Mouse (Mus musculus) limb, embryonic 14.5 days (tissue): Measurements from ENCODE around the gene Ngef. TPM values are rescaled to one million over a fixed set of nuclear protein-coding genes. Genes with fewer than 3 reads are reported as not detected.
A peak's percentile ranks its signal among the peaks of the same experiment; 100 is the strongest.

Experiments
- ATAC-seq: fragments of 200-750 bp; cut with Nextera tagmentation; 2 replicates; pipeline ENCODE4 v1.8.0; 2017; ENCODE audit warnings: low read depth, moderate number of reproducible peaks, moderate TSS enrichment; ENCODE audit not compliant: low FRiP score
- DNase-seq: peaks from one replicate; pipeline ENCODE4 v3.0.0-alpha.2; 2015; ENCODE audit warnings: low spot score
- H3K27ac ChIP-seq: fragments of 300-500 bp; sonication (generic); replicated peaks from 2 replicates; pipeline ENCODE4 v1.5.1; 2014; ENCODE audit warnings: low read depth, mild to moderate bottlenecking, low read length, moderate library complexity, mixed read lengths
- H3K27me3 ChIP-seq: fragments of 300-500 bp; sonication (generic); 2 replicates; pipeline ENCODE4 v1.6.1; 2014; ENCODE audit warnings: low read length, mixed read lengths; ENCODE audit not compliant: control insufficient read depth, insufficient read depth
- H3K36me3 ChIP-seq: fragments of 300-500 bp; sonication (generic); 2 replicates; pipeline ENCODE4 v1.6.1; 2014; ENCODE audit warnings: mild to moderate bottlenecking, low read length, moderate library complexity, mixed read lengths; ENCODE audit not compliant: control insufficient read depth, insufficient read depth
- H3K4me1 ChIP-seq: fragments of 300-500 bp; sonication (generic); 2 replicates; pipeline ENCODE4 v1.6.1; 2014; ENCODE audit warnings: antibody characterized with exemption, low read length, mixed read lengths; ENCODE audit not compliant: control insufficient read depth, insufficient read depth
- H3K4me2 ChIP-seq: fragments of 300-500 bp; sonication (generic); replicated peaks from 2 replicates; pipeline ENCODE4 v1.6.1; 2014; ENCODE audit warnings: low read depth, mild to moderate bottlenecking, low read length, moderate library complexity; ENCODE audit not compliant: severe bottlenecking
- H3K4me3 ChIP-seq: fragments of 300-500 bp; sonication (generic); replicated peaks from 2 replicates; pipeline ENCODE4 v1.5.1; 2014; ENCODE audit warnings: low read length
- H3K9ac ChIP-seq: fragments of 300-500 bp; sonication (generic); 2 replicates; pipeline ENCODE4 v1.6.1; 2014; ENCODE audit warnings: mild to moderate bottlenecking, low read depth, low read length, moderate library complexity; ENCODE audit not compliant: severe bottlenecking
- H3K9me3 ChIP-seq: fragments of 300-500 bp; sonication (generic); 2 replicates; pipeline ENCODE4 v1.6.1; 2016; ENCODE audit warnings: low read length; ENCODE audit not compliant: control insufficient read depth
- POLR2A ChIP-seq: fragments of 200-500 bp; IDR thresholded peaks from 2 replicates; pipeline ENCODE4 v1.8.0; 2012; ENCODE audit warnings: inconsistent platforms, mild to moderate bottlenecking, moderate library complexity, borderline replicate concordance; ENCODE audit not compliant: insufficient read depth, insufficient read length; ENCODE audit errors: extremely low read depth
- WGBS: fragments of 180-500 bp; shearing (Covaris S2); extraction: QIAGEN DNeasy Blood & Tissue Kit; methylation state at CpG from one replicate; pipeline ENCODE4 v1.1.7; 2014; 5-methylcytosine and 5-hydroxymethylcytosine counted together
- polyA plus RNA-seq, 2 experiments: library from polyadenylated mRNA; depleted of rRNA in 1 of 2; stranded (reverse) in 1 of 2; unstranded in 1 of 2; fragments of >200 nt; fragmentation: Nextera tagmentation in 1 of 2; extraction: Ambion mirVana in 1 of 2; gene quantifications; 2 replicates each; pipeline versions ENCODE4 v1.2.1 to v1.2.3; 2012 to 2014

Gene Ngef
- polyA plus RNA-seq, 2 experiments, result 1.0 to 1.8 TPM

DNA sequence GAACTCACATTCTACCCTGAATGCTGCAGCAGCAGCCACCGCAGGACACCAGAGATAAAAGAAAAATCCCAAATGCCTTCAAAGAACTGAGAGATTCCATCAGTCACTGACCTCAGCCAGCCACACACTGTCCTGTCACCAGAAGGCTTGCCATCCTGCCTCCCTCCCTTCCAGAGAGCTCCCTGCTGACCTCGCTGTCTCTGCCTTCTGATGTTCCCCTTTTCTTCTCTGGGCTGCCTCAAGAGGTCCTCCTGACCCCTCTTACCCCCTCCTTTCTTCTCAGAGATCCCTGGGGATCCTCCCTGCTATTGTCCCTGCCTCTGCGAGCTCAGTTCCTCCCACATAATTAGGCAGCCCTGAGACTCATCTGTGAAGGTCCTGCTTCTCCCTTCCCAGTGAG lies 7.2 kb upstream of the Ngef start:
- DNase-seq (no peak), ATAC-seq (no peak)
- no peak for TF ChIP-seq POLR2A

DNA sequence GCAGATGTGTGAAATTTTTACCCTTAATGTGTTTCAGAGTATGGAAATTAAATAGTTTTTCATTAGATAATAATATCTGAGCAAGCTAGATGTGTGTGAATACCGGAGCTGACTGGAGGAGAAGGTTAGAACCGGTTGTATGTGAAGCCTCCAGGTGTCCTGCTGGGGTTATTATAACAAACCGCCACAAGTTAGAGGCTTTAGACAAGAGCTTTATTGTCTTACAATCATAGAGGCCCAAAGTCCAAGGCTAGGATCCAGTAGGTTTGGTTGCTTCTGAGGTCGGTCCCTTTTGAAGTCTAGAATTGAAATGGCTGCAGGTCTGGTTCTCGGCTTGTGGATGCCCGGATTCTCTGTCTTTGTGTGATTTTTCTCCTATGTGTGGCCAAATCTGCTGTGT lies 5.3 kb upstream of the Ngef start:
- no peak overlapping the region for H3K4me3 ChIP-seq
- no peak overlapping the region for H3K27ac ChIP-seq
- no peaks in the 10 kb centered on the region for H3K27me3 ChIP-seq
- H3K9me3 ChIP-seq, result no peaks in the 10 kb centered on the region
- ATAC-seq (no peak), DNase-seq (no peak)
- WGBS, result 83% methylated on average over 6 of the region's 6 CpGs
- TF ChIP-seq POLR2A, result no peak
- H3K4me1 ChIP-seq, result peaks cover 9% of the 10 kb centered on the region
- H3K4me2 ChIP-seq, result no peak overlapping the region
- H3K9ac ChIP-seq, result no peak overlapping the region
- H3K36me3 ChIP-seq, result no peaks in the 10 kb centered on the region

More for the DNA sequence above, 7.2 kb upstream of the Ngef start:
- Histone ChIP-seq H3K27ac (no peak overlapping the region), H3K27me3 (no peaks in the 10 kb centered on the region), H3K4me3 (no peak overlapping the region), H3K36me3 (no peaks in the 10 kb centered on the region), H3K4me1 (no peaks in the 10 kb centered on the region), H3K4me2 (no peak overlapping the region), H3K9me3 (no peaks in the 10 kb centered on the region), H3K9ac (no peak overlapping the region)
- WGBS, result 9% methylated on average over 3 of the region's 3 CpGs

DNA sequence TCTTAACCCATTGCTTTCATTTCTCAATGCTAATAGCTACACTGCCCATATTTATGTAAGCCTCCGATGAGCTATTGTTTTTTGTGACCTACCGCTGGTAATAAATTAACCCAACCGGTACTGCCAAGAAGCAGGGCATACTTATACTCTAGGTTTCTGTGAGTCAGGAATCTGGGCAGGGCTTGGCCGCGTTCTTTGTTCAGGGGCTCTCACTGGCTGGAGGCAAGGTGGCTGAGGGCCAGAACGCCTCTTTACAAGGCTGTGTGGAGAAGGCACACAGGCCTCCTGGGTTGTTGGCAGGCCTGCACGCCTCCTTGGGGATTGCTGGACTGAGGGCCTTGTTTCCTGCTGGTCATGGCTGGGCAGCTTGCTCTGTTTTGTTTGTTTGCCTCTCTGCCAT lies 1.1 kb upstream of the Ngef start:
- Histone ChIP-seq H3K9me3 (no peaks in the 10 kb centered on the region), H3K36me3 (no peaks in the 10 kb centered on the region), H3K4me2 (no peak overlapping the region), H3K27me3 (no peaks in the 10 kb centered on the region), H3K27ac (no peak overlapping the region), H3K4me1 (peaks cover 9% of the 10 kb centered on the region), H3K4me3 (no peak overlapping the region), H3K9ac (no peak overlapping the region)
- TF ChIP-seq POLR2A, result no peak
- ATAC-seq (no peak), DNase-seq (peak; percentile 42)
- 47% methylated on average over 7 of the region's 7 CpGs for WGBS

DNA sequence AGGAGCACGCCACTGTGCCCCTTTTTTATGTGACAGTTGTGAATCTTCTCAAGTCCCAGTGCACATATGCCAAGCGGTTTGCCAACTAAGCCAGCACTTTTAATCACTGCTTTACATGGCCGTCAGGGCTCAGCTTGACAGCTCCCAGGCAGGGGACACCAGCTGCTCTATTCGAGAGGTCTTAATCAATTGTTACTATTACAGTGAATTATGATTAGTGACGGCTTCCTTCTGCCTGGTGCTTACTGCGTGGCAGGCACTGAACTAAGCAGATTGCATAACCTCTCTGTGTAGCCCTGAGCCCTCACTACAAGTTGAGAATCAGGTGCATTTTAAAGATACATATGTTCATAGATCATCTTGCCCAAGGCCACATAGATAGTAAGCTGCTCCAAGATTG lies 683 bp upstream of the Ngef start:
- no peak overlapping the region for H3K4me2 ChIP-seq
- H3K4me3 ChIP-seq, result no peak overlapping the region
- no peaks in the 10 kb centered on the region for H3K36me3 ChIP-seq
- H3K27ac ChIP-seq, result no peak overlapping the region
- no peaks in the 10 kb centered on the region for H3K9me3 ChIP-seq
- DNase-seq (no peak), ATAC-seq (no peak)
- no peak overlapping the region for H3K9ac ChIP-seq
- no peaks in the 10 kb centered on the region for H3K27me3 ChIP-seq
- peaks cover 9% of the 10 kb centered on the region for H3K4me1 ChIP-seq
- WGBS, result 57% methylated on average over 6 of the region's 6 CpGs
- TF ChIP-seq POLR2A, result no peak

DNA sequence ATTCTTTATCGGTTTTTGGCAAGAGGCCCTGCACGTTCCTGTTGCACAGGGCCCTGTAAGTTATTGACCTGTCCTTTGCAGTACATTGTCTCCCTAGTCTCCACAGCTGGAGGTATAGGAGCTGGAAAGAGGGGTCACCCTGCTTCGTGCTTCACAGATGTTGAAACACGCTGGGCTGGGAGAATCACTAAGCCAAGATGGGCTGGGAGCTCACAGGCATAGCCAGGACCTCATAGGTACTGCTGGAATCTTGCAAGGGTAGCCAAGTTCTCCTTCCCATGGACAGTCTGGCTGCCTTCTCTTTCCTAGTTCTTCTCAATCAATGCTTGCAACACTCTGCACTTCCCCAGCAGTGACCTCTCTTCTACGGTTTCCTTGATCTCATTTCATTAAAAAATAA lies 409 bp downstream of the Ngef start:
- DNase-seq (no peak), ATAC-seq (no peak)
- Histone ChIP-seq H3K4me1 (peaks cover 9% of the 10 kb centered on the region), H3K9ac (no peak overlapping the region), H3K27ac (no peak overlapping the region), H3K4me3 (no peak overlapping the region), H3K9me3 (no peaks in the 10 kb centered on the region), H3K36me3 (no peaks in the 10 kb centered on the region), H3K27me3 (no peaks in the 10 kb centered on the region), H3K4me2 (no peak overlapping the region)
- WGBS, result 64% methylated on average over 5 of the region's 5 CpGs
- TF ChIP-seq POLR2A, result no peak

DNA sequence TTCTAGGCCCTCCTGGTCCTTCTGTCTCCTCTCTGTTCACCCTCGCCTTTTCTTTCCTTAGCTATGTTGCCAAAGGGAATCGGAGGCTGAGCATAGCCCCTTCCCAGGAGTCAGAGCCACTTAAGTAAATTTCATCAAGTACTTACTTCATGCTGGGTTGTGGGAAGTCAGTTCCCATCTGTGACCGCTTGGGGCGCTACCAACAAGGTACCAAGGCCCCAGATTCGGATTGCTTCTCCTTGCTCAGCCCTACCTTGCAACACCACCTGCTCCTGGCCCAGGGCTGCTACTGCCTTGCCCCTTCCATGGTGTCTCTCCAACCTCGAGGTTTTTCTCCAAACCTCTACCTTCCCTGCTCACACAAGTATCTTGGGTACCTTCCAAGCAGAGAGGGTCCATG lies 5.3 kb downstream of the Ngef start:
- DNase-seq, result no peak
- no peaks in the 10 kb centered on the region for H3K27me3 ChIP-seq
- no peak for ATAC-seq
- 49% methylated on average over 6 of the region's 6 CpGs for WGBS
- no peak for TF ChIP-seq POLR2A
- H3K27ac ChIP-seq, result no peak overlapping the region
- no peak overlapping the region for H3K4me2 ChIP-seq
- H3K4me3 ChIP-seq, result no peak overlapping the region
- H3K4me1 ChIP-seq, result no peaks in the 10 kb centered on the region
- H3K9ac ChIP-seq, result no peak overlapping the region
- no peaks in the 10 kb centered on the region for H3K36me3 ChIP-seq
- no peaks in the 10 kb centered on the region for H3K9me3 ChIP-seq
